Mouse (Mus musculus) midbrain, embryonic 16.5 days (tissue): Measurements from ENCODE around the gene Cdx2. TPM values are rescaled to one million over a fixed set of nuclear protein-coding genes. Genes with fewer than 3 reads are reported as not detected.

Experiments
- ATAC-seq: fragments of 200-750 bp; cut with Nextera tagmentation; 2 replicates; pipeline ENCODE4 v1.8.0; 2017; ENCODE audit warnings: moderate TSS enrichment
- H3K27ac ChIP-seq: fragments of 300-500 bp; sonication (generic); 2 replicates; pipeline ENCODE4 v1.5.1; 2014; ENCODE audit warnings: mild to moderate bottlenecking, low read length, mixed read lengths
- H3K27me3 ChIP-seq: fragments of 300-500 bp; sonication (generic); 2 replicates; pipeline ENCODE4 v1.6.1; 2014; ENCODE audit warnings: low read depth, low read length, mixed read lengths; ENCODE audit not compliant: control insufficient read depth, insufficient read depth
- H3K36me3 ChIP-seq: fragments of 300-500 bp; sonication (generic); 2 replicates; pipeline ENCODE4 v1.6.1; 2014; ENCODE audit warnings: mild to moderate bottlenecking, low read length, moderate library complexity, mixed read lengths; ENCODE audit not compliant: control insufficient read depth, insufficient read depth
- H3K4me1 ChIP-seq: fragments of 300-500 bp; sonication (generic); 2 replicates; pipeline ENCODE4 v1.6.1; 2014; ENCODE audit warnings: mild to moderate bottlenecking, low read length, mixed read lengths; ENCODE audit not compliant: control insufficient read depth, insufficient read depth
- H3K4me2 ChIP-seq: fragments of 300-500 bp; sonication (generic); 2 replicates; pipeline ENCODE4 v1.6.1; 2014; ENCODE audit warnings: mild to moderate bottlenecking, low read length, mixed read lengths
- H3K4me3 ChIP-seq: fragments of 300-500 bp; sonication (generic); 2 replicates; pipeline ENCODE4 v1.5.1; 2014; ENCODE audit warnings: low read depth, mild to moderate bottlenecking, low read length, moderate library complexity, mixed read lengths
- H3K9ac ChIP-seq: fragments of 300-500 bp; sonication (generic); 2 replicates; pipeline ENCODE4 v1.6.1; 2014; ENCODE audit warnings: low read depth, low read length, mixed read lengths
- H3K9me3 ChIP-seq: fragments of 300-500 bp; sonication (generic); replicated peaks from 2 replicates; pipeline ENCODE4 v1.6.1; 2014; ENCODE audit warnings: mild to moderate bottlenecking, low read length, mixed read lengths; ENCODE audit not compliant: control insufficient read depth, poor library complexity, severe bottlenecking
- WGBS: fragments of 180-500 bp; shearing (Covaris S2); extraction: QIAGEN DNeasy Blood & Tissue Kit; methylation state at CpG from one replicate; pipeline ENCODE4 v1.1.7; 2014; 5-methylcytosine and 5-hydroxymethylcytosine counted together
- polyA plus RNA-seq: library from polyadenylated mRNA; unstranded; fragments of >200 nt; fragmentation: Nextera tagmentation; extraction: Ambion mirVana; gene quantifications from 2 replicates; pipeline ENCODE4 v1.2.1, GENCODE M21; 2015

Cdx2 gene
- not detected in 2 replicates for polyA plus RNA-seq

DNA sequence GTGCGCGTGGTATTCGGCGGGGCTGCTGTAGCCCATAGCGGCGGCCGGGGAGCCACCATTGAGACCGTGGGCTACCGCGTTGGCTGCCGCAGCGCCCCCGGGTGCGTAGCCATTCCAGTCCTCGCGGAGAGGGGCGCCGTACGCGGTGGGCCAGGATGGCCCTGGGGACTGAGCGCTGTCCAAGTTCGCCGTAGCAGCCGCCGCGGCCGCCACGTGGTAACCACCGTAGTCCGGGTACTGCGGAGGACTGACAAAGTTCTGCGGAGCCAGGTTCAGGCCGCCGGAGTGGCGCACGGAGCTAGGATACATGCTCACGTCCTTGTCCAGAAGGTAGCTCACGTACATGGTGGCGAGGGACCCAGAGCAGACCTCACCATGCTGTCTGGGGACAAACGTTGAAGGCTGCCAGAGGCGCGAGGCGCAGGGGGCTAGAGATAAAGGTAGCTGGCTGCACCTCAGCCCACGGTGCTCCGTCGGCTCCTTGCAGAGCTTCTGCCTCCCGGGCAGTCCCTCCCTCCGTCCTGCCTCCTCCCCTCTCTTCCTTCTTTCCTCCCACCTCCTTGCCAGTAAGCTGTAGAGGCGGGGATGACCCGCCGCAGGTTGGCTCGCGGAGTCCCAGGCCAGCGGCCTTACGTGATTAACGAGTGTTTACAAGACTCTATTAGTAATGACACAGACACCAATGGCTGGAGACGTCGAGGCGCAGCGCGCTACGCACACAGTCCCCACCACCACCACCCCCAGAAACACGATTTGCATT, at the start of gene Cdx2:
Gene Cdx2 (minus strand): TSS at position 633 of the 760 bp plus-strand sequence.
- no peaks in the 10 kb centered on the region for H3K36me3 ChIP-seq
- no peak within 1 kb of the TSS for H3K9ac ChIP-seq
- no peaks in the 10 kb centered on the region for H3K9me3 ChIP-seq
- peak; percentile 36; the same call in 1 of the 2 replicates for ATAC-seq
- H3K4me3 ChIP-seq = no peak within 1 kb of the TSS
- WGBS = under 1% methylated on average over 63 of the region's 63 CpGs
- H3K4me2 ChIP-seq = no peak within 1 kb of the TSS
- peaks cover 96% of the 10 kb centered on the region for H3K27me3 ChIP-seq
- H3K27ac ChIP-seq = no peak within 1 kb of the TSS
- H3K4me1 ChIP-seq = peaks cover 7% of the 10 kb centered on the region; the same call in 1 of the 2 replicates

DNA sequence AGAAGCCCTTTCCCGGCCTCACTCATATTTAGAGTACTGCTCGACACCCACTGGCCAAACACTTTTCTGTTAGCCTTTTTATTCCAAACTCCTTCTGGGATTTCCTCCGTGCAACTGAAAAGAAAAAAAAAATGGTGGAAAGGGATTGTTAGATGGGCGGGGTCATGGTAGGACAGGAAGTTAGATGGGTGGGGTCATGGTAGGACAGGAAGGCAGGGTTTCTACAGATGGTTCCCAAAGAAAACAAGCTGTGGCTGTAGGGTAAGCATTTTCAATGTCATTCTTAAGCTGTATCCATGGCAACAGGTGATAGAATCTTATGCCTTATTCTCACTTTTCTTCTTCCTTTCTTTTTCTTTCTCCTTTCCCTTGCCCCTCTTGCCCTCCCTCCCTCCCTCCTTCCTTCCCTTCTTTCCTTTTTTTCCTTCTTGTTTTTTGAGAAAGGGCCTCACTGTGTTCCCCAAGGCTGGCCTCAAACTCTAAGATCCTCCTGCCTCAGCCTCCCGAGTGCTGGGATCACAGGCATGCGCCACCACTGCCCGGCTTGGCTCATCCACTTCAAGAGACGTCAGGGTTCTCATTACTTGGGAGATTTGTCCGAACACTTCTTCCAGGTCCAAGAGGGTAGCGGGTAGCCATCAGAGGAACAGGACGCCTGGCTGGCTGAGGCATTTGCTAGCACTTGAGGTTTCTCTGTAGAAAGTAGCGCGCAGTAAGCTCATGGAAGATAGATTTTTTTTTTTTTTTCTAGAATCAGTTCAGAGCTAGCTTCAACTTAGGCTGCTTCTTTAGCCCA, 49.4 kb upstream of the Cdx2 start:
- H3K36me3 ChIP-seq = no peaks in the 10 kb centered on the region
- H3K4me2 ChIP-seq = no peak overlapping the region
- H3K9ac ChIP-seq = no peak overlapping the region
- no peaks in the 10 kb centered on the region for H3K27me3 ChIP-seq
- no peaks in the 10 kb centered on the region for H3K4me1 ChIP-seq
- H3K27ac ChIP-seq = no peak overlapping the region
- WGBS = 92% methylated on average over 13 of the region's 13 CpGs
- no peak for ATAC-seq
- H3K9me3 ChIP-seq = no peaks in the 10 kb centered on the region
- H3K4me3 ChIP-seq = no peak overlapping the region

DNA sequence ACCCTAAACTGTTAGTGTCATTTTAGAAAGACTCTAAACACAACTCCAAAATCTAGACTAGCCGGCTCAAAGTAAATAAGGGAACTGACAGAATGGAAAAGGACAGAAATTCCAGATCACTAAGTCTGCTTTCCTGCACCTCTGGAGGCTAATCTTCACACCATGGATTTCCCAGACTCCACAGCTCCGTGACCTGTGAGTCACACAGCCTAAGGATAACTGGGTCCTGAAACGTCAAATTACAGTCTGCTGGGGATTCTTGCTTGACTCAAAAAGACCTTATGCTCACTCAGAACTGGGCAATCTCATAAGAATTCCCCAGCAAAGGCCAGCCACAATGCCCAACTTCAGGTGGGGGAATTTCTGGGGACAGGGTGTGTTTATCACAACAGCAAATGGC, 48.7 kb upstream of the Cdx2 start:
- Histone ChIP-seq H3K27me3 (no peaks in the 10 kb centered on the region), H3K4me2 (no peak overlapping the region), H3K9me3 (no peaks in the 10 kb centered on the region), H3K4me3 (no peak overlapping the region), H3K4me1 (no peaks in the 10 kb centered on the region), H3K27ac (no peak overlapping the region), H3K9ac (no peak overlapping the region), H3K36me3 (no peaks in the 10 kb centered on the region)
- WGBS = 79% methylated on average over 3 of the region's 3 CpGs
- ATAC-seq = no peak

DNA sequence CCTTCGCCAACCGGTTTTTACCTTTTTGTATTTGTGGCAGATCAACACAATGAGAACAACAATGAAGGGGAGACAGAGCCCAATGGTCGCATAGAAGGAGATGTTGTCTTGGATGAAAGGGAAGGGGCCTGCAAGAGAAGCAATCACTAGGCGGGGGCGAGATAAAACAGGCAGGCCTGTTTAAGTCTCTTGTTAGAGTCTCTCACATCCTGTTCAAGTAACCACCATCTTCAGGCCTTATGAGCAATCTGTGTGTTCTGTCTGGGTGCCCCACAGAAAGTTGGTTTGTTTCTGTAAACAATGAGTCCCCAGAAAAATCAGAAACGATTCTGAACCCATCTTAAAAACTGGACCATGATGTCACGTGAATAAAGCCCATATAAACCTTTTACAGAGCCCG, 47.9 kb upstream of the Cdx2 start:
- no peak overlapping the region for H3K27ac ChIP-seq
- 73% methylated on average over 8 of the region's 8 CpGs for WGBS
- H3K4me2 ChIP-seq = no peak overlapping the region
- H3K27me3 ChIP-seq = no peaks in the 10 kb centered on the region
- no peaks in the 10 kb centered on the region for H3K9me3 ChIP-seq
- ATAC-seq = no peak
- H3K9ac ChIP-seq = no peak overlapping the region
- H3K4me3 ChIP-seq = no peak overlapping the region
- H3K36me3 ChIP-seq = no peaks in the 10 kb centered on the region
- no peaks in the 10 kb centered on the region for H3K4me1 ChIP-seq

DNA sequence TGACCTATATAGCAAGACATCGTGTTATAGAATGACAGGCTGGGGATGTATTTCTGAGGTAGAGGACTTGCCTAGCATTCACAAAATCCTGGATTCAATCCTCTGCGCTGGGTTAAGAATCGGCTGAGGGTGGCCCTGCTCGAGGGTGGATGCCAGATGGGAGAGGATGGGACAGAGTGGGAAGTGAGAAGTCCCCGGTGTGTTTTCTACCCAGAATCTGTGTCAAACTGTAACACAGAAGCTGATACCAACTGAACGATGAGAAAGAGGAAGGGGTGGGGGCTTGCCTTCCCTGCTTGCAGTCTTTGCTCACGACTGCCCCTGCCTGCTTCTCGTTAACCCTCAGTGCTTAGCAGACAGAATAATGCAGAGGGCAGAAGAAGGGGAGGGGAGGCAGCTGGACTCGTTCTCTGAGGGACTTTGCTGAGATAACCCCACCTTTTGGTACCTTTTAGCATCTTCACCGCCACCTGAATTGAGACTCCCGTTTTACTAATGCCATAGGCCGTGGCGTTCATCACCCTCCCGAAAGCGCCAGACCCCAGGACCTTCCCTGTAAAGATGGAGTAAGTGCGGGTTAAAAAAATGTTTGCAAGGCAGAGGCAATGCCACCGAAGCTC, 47.2 kb upstream of the Cdx2 start:
- H3K9me3 ChIP-seq = no peaks in the 10 kb centered on the region
- WGBS = 63% methylated on average over 17 of the region's 17 CpGs
- no peak overlapping the region for H3K4me2 ChIP-seq
- no peak overlapping the region for H3K9ac ChIP-seq
- H3K27ac ChIP-seq = no peak overlapping the region
- H3K4me1 ChIP-seq = no peaks in the 10 kb centered on the region
- no peaks in the 10 kb centered on the region for H3K36me3 ChIP-seq
- ATAC-seq = no peak
- H3K4me3 ChIP-seq = no peak overlapping the region
- H3K27me3 ChIP-seq = no peaks in the 10 kb centered on the region

DNA sequence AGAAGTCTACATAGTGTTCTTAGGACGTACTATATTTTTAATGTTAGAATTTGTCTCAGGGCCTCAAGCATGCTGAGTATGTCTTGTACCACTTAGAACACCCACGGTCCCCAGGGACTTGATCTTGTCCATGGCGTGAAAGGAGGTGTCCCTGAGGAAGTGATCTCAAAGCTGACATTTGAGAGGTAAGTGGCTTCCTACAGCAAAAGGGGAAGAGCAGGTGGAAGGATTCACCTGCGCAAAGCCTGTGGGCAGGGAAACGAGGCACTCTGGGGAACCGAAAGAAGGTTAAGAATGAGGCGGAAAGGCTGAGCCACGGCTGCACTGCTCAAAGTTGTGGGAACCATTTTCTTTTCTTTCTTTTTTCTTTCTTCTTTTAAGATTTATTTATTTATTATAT, 44.9 kb upstream of the Cdx2 start:
- no peaks in the 10 kb centered on the region for H3K9me3 ChIP-seq
- no peaks in the 10 kb centered on the region for H3K4me1 ChIP-seq
- no peaks in the 10 kb centered on the region for H3K27me3 ChIP-seq
- ATAC-seq = no peak
- no peak overlapping the region for H3K4me2 ChIP-seq
- WGBS = 91% methylated on average over 8 of the region's 8 CpGs
- no peaks in the 10 kb centered on the region for H3K36me3 ChIP-seq
- no peak overlapping the region for H3K27ac ChIP-seq
- H3K9ac ChIP-seq = no peak overlapping the region
- no peak overlapping the region for H3K4me3 ChIP-seq

DNA sequence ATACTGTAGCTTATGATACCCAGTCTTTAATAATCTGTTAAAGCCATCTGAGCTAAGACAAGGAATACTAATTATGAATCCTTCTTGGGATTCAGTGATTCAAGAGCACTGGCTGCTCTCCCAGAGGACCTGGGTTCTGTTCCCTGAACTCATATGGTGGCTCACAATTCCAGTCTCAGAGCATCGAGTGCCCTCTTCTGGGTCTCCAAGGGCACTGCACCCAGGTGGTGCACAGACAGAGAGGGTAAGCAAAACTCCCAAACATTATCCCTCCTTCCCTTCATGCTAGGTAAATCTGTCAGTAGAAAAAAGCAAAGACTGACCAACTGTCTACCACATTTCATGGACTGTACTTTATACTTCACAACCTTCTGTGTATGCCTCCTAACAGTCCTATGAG, 38.9 kb upstream of the Cdx2 start:
- WGBS = 76% methylated on average over 1 of the region's 1 CpGs

DNA sequence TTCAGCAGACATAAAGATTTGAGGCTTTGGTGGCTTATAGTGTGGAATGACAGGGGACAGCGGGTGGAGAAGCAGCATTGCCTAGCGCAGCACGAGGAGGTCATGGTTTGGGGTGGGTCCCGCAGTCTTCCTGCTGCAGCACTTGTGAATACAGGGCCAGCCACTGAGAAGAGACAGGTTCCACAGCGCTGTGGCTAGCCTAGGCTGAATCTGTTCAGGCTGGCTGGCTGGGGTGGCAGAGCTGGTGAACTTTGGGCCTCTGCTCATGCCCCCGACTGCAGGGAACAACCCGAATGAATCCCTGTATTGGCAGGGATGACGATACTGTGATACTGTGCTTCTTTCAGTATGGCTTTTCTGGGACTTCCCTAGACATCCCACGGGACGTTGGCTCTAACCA, 36.8 kb upstream of the Cdx2 start:
- WGBS = 90% methylated on average over 10 of the region's 10 CpGs

More for the DNA sequence above, 38.9 kb upstream of the Cdx2 start:
- Histone ChIP-seq H3K27me3 (no peaks in the 10 kb centered on the region), H3K4me1 (no peaks in the 10 kb centered on the region), H3K9me3 (no peaks in the 10 kb centered on the region), H3K27ac (no peak overlapping the region), H3K4me2 (no peak overlapping the region), H3K9ac (no peak overlapping the region), H3K4me3 (no peak overlapping the region), H3K36me3 (no peaks in the 10 kb centered on the region)
- ATAC-seq = no peak

DNA sequence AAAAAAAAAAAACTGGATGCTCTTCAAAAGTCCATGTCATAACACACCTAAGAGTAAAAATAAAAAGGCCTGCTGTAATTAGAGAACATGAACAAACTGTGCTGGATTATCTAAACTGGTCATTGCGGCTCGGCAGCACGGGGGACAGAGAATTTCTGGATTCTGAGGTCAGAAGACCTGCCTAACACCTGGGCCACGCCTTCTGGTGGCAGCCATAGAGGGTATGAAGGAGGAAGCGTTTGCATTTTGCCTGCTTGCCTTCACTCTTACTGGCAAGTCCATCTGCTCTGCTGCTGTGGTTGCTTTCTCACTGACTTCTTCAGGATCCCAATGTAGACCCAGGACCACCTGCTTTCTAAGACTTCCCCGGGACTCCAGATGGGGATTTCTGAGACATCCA, 35.8 kb upstream of the Cdx2 start:
- no peaks in the 10 kb centered on the region for H3K4me1 ChIP-seq
- H3K27ac ChIP-seq = no peak overlapping the region
- no peaks in the 10 kb centered on the region for H3K36me3 ChIP-seq
- ATAC-seq = no peak
- H3K27me3 ChIP-seq = no peaks in the 10 kb centered on the region
- no peak overlapping the region for H3K4me2 ChIP-seq
- H3K4me3 ChIP-seq = no peak overlapping the region
- WGBS = 89% methylated on average over 6 of the region's 6 CpGs
- no peaks in the 10 kb centered on the region for H3K9me3 ChIP-seq
- H3K9ac ChIP-seq = no peak overlapping the region

More for the DNA sequence above, 36.8 kb upstream of the Cdx2 start:
- Histone ChIP-seq H3K4me3 (no peak overlapping the region), H3K4me2 (no peak overlapping the region), H3K27me3 (no peaks in the 10 kb centered on the region), H3K36me3 (no peaks in the 10 kb centered on the region), H3K27ac (no peak overlapping the region), H3K9me3 (no peaks in the 10 kb centered on the region), H3K9ac (no peak overlapping the region), H3K4me1 (no peaks in the 10 kb centered on the region)
- ATAC-seq = no peak
